Mouse (Mus musculus): ENCODE measurements around the gene Ptprd.

Ptprd gene

DNA sequence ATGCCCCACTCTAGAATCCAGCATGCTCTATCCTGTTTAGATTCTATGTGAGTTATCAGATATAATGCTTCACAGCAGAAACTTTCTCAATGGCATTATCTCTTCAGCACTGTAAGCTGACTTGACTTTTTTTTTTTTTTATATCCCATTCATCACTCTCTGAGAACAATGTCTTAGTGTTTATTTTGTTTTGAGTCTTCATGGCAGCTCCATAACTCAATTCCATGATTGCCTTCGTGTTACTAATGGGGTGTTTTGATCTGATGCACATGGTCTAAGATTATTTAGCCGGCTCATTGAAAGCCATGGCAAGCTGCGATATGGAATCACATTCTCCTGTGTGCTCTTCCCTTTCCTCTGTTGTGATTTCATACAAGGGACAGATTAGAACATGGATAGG, 1555.0 kb downstream of the Ptprd start:
- in situ Hi-C loops (cut with MboI, MseI): no loop called here

GRCm38 (mm10) chr4:76652971-76653370, 1558.8 kb downstream of the Ptprd start:
- in situ Hi-C loops (cut with MboI, MseI): no loop called here

GRCm38 (mm10) chr4:76621740-76622139, 1590.0 kb downstream of the Ptprd start:
- in situ Hi-C loops (cut with MboI, MseI): no loop called here

- in situ Hi-C loops (cut with MboI, MseI): no loop called here
Measured at GRCm38 (mm10) chr4:76616614-76617013, 1595.1 kb downstream of the Ptprd start.

DNA sequence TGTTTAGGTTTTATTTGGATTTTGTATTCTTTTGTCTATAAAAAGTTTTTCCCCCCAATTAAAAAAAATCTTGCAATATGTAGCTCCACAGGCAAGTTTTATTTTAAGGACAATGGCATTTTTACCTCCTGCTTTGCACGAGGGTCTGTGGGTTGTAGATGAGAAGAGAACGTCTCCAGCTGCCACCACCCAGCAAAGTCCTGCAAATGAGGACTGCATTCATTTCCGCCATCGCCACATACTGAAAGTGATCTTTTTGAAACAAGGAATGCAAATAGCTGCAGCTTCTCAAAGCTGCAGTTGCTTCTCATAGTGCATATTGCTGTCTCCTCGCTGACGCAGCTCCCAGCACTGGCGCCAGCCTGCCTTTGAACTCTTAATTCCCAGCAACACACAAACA, 1603.5 kb downstream of the Ptprd start:
- in situ Hi-C loops (cut with MboI, MseI): no loop called here

DNA sequence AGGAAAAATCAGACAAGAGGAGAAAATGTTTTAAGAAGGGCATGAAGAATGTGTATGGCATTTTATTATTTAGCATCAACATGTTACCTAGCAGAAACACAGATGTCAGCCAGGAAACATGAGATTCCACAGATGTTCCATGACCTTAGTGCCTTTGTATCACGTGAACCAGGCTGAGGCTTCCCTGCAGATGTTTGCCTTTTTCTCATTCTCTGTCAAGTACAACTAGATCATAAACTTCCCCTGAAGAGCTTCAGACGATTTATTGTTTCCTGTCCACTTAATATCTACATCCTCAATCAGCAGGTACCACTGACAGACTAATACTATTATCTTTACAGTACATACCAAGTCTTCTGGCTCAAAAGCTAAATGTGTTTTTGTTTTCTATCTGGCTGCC, 1605.0 kb downstream of the Ptprd start:
- in situ Hi-C loops (cut with MboI, MseI): no loop called here

DNA sequence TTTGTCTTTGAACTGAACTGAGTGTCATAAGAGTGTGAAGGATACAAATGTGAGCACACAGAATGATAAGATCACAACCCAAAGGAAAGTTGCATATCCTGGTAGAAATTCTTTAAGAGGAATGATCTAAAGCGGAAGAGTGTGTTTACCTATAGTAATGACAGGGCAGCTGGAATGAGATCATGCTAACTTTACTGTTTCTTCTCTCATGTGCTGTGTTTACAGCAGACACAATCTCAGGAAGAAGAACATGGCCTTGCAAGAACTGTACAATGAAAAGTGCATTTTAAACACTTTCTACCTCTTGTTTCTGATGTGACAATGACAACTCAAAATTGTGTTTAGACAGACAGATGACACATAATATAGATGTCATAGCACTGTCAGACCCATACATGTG, 1621.0 kb downstream of the Ptprd start:
- in situ Hi-C loops (cut with MboI, MseI): no loop called here

GRCm38 (mm10) chr4:76583025-76583424, 1628.7 kb downstream of the Ptprd start:
- in situ Hi-C loops (cut with MboI, MseI): no loop called here

GRCm38 (mm10) chr4:76566006-76566405, 1645.8 kb downstream of the Ptprd start:
- in situ Hi-C loops (cut with MboI, MseI): no loop called here

- in situ Hi-C loops (cut with MboI, MseI): no loop called here
Measured at GRCm38 (mm10) chr4:76541769-76542168, 1670.0 kb downstream of the Ptprd start.

GRCm38 (mm10) chr4:76532926-76533325, 1678.8 kb downstream of the Ptprd start:
- in situ Hi-C loops (cut with MboI, MseI): no loop called here

DNA sequence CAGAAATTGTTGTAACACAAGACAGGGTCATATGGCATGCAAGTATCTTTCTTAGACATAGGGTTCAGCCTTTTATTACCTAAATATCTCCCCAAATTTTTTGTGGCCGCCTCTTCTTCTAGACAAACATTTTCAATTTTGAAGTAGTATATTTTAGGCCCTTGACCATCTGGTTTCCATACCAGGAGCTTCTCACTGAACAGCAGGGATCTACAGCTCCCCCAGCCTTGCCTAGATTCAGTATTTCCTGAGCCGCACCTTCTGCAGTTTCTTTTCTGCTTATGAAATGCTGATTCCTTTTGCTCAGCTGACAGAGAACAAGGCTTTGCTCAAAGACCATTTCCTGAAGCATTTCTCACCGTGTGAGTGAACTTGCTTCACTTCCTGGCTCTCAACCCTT, 1686.5 kb downstream of the Ptprd start:
- in situ Hi-C loops (cut with MboI, MseI): no loop called here

DNA sequence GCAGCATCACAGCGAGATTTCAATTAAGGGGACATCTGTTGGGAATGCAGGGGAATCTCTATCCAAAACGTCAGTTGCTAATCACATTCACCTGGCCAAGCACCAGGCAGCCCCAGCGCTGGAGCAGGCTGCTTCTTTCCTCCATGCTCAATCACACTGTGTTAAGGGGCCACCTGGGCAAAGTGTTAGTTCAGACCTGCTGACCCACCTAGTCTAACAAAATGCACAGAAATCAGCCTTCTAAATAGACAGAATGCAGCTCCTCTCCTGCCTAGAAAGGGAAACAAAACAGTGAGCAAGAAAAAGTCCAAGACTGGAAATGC, 1708.5 kb downstream of the Ptprd start:
- in situ Hi-C loops (cut with MboI, MseI): no loop called here

- in situ Hi-C loops (cut with MboI, MseI): no loop called here
Measured at GRCm38 (mm10) chr4:76502575-76503278, 1709.0 kb downstream of the Ptprd start.

GRCm38 (mm10) chr4:76485848-76486247, 1725.9 kb downstream of the Ptprd start:
- in situ Hi-C loops (cut with MboI, MseI): no loop called here

DNA sequence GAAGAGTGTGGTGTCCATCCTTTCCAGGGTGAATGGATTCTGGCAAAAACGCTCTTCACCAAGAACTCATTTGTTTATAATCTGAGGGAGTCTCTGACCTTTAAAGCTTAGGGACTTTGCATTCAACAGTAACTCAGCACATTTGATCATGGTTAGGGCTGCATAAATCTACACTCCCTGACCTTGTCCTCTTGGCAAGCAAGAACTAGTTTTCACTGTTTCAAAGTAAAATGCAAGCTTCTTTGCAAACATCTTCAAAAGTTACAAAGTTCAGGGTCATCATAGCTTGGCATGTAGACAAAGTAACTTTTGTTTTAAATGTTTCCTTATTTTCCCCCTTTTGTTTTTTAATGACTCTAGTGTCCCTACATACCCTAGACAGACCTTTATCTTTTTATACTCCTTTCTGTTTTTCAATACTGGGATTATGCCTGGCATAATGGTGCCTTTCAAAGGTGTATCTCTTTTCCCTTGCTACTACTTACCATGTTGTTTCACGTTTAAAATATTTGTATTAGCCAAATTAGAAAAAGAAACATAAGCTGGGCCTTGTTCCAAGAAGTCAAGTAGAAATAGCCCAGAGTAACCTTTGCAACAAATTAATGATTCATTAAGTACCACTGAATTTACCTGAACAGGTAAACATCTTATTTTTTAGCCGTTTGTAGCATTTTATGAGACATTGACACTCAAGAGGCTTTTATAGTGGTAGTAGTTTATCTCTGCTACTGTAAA, 1743.2 kb downstream of the Ptprd start:
- in situ Hi-C loops (cut with MboI, MseI): no loop called here

- in situ Hi-C loops (cut with MboI, MseI): no loop called here
Measured at GRCm38 (mm10) chr4:76464682-76465081, 1747.1 kb downstream of the Ptprd start.

DNA sequence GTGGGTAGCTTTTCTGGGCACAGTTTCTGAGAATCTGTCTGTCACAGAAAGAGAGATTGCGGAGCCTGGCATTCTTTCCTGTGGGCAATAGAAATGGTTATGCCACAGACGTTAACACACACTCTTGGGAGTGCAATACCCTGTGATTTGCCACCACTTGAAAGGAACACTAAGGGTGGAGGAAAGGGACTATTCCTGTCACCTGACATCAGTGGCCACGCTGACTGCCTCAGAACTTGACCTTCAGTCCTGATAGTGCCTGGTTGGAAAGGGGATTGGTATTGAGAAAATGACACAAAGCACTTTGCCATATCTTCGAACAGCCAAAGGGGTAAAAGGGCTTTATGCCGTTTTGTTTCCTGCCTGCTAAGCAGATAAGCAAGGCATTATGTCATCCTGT, 1750.4 kb downstream of the Ptprd start:
- in situ Hi-C loops (cut with MboI, MseI): no loop called here

DNA sequence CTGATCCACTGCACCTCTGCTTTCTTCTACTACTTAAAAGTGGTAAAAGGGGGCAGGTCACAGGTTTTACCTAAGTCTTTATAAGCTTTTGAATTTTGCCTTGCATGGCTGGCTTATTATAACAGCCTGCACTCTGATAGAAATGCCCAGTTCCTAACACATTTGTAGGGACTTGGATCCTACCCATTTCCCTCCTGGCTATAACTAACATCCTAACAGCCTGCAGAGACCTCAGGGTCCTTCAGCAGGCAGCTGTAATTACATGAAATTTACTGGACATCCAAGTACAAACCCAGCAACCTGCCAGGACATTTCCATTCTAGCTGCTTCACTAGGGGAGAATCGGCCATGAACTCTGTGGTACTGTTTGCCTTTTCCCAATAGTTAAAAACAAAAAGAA, 1751.2 kb downstream of the Ptprd start:
- in situ Hi-C loops (cut with MboI, MseI): no loop called here

DNA sequence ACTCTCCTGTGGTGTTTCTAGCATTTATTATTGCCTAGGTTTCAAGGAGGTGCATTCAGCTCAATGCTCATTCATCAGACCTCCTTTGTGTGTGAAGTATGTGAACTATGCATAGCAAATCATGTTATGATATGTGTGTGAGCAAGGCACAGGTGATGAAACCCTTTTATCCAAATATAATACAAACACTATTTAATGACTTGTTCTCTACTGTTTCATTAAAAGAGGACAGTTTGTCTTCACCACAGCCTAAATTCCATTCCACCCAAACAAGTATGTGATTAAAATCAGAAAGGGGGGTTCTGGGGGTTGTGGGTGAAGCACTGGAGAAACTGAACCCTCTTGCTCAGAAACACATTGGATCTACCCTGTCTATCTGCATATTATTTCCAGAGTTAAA, 1752.1 kb downstream of the Ptprd start:
- in situ Hi-C loops (cut with MboI, MseI): no loop called here

DNA sequence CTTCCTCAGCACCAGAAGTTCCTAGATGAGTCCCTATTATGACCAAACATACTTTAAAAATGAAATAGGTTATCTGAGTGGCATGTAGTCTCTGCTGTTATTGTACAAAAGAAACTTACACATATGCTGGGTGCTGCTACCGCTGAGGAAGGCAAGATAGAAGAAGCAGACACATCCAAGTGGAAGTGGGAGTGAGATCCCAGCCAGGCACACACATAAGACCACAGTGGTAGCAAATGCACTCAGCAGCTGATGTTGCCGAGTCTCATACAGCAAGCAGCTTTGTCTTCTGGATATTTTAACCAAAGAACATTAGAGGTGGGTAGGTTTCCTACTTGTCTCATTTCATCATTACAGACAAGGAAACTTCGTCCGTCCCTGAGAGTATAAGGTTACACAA, 1759.5 kb downstream of the Ptprd start:
- in situ Hi-C loops (cut with MboI, MseI): no loop called here

- in situ Hi-C loops (cut with MboI, MseI): no loop called here
Measured at GRCm38 (mm10) chr4:76451019-76451552, 1760.7 kb downstream of the Ptprd start.

DNA sequence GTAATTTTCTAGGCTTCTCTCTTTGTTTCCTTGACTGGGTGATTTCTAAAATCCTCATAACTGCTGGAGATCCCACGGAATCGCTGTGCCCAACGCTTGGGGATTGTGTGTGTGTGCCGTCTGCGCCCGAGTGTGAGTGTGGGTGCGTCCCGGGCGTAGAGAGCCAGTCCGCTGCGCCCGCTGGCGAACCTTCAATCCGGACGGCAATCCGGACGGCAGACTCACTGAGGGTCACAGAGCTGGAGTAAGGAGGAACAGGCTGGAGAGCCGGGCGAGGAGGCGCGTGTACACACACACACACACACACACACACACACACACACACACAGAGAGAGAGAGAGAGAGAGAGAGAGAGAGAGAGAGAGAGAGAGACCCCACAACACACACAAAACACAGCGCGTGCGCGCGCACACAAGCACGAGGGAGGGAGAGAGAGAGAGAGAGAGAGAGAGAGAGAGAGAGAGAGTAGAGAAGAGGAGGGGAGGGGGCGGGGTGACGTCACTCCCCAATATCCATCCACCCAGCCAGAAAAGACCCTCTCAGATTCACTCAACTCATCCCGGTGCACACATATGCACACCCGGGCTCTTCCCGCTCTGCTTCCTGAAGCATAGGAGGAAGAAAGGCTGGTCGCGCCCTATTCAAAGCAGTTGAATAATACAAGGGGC, 1761.3 kb downstream of the Ptprd start:
- in situ Hi-C loops (cut with MboI, MseI): no loop called here

Measured in regulatory T cell (primary cell).